Mouse (Mus musculus) heart, postnatal 0 days (tissue): Measurements from ENCODE around the gene Slc29a3.

Experiments used
- CTCF ChIP-seq: IDR thresholded peaks from 2 replicates; pipeline ENCODE4 v1.5.1; 2016; ENCODE audit warnings: antibody characterized with exemption, control low read depth, low read depth
- EP300 ChIP-seq: IDR thresholded peaks from 2 replicates; pipeline ENCODE4 v1.6.1; 2016; ENCODE audit warnings: antibody characterized with exemption, low read depth

DNA sequence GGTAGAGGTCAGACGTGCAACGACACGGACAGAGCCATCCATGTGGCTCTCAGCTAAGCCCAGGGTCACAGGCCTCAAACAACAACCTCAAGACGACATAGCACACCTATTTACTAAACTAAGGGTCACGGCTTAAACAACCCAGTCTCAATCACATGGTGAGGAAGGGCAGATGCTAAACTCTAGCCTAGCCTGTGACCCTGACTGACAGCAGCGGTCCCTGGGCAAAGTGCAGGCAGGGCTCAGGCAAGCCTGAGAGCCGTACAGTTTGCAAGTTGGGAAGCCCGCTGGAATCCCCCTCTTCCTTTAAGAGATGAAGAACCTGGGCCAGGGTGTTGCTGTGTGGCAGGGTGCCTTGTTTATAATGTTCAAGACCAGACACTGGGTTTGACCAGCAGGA is 42.2 kb upstream of the Slc29a3 start:
- TF ChIP-seq CTCF: no peak
- TF ChIP-seq EP300: no peak
